9 mouse cellular contexts compared by ENCODE assay signal in the genomic region with DNA sequence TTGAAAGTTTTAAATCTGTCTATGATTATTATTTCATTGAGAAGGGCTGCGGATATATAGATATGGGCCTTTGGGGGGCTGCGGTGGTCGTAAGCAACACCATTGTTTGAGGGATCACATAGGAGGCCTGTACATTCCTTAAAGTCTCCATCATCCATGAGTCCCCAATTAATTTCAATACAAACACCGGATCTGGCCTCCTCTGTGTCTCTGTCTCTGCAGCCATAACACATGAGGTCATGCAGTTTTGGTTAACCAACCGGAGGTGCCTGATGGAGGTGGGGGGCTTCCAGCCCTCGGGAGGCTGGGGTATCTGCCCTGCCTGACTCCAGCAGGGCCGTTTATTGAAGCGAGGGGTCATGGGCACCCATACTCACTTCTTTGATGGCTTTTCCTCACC. TPM values are rescaled to one million over a fixed set of nuclear protein-coding genes. Genes with fewer than 3 reads are reported as not detected.
DNase-seq lines count a peak whose midpoint lies in the region; ATAC-seq and TF ChIP-seq lines count a peak whose summit lies in the region.
"Had no signal": no experiment of that assay in that cellular context is flagged by ENCODE, and none has a peak within 500 bp of the region (broad histone marks: within the 10 kb centered on the region; RNA-seq: fewer than 3 reads in every experiment).

No protein-coding gene starts in this region.

- H3ac ChIP-seq in myocyte (ENCODE audit: control insufficient read depth, insufficient read length): no peak overlapping the region

- no peaks in the 10 kb centered on the region for H3K36me3 ChIP-seq in kidney, embryonic 15.5 days
- H3K36me3 ChIP-seq in embryonic facial prominence, embryonic 10.5 days (replicated peaks): no peaks in the 10 kb centered on the region
- no peaks in the 10 kb centered on the region for H3K36me3 ChIP-seq in embryonic facial prominence, embryonic 15.5 days
- no peaks in the 10 kb centered on the region for H3K36me3 ChIP-seq in myocyte (ENCODE audit: control insufficient read depth, insufficient read depth)

- peaks cover 36% of the 10 kb centered on the region for H3K4me1 ChIP-seq in kidney, embryonic 15.5 days
- H3K4me1 ChIP-seq in embryonic facial prominence, embryonic 10.5 days: peaks cover 47% of the 10 kb centered on the region
- peaks cover 27% of the 10 kb centered on the region for H3K4me1 ChIP-seq in embryonic facial prominence, embryonic 15.5 days

- H3K4me3 ChIP-seq in kidney, embryonic 15.5 days (replicated peaks): no peak overlapping the region
- H3K4me3 ChIP-seq in embryonic facial prominence, embryonic 10.5 days: peak overlapping the region; percentile 32; the same call in 1 of the 2 replicates
- H3K4me3 ChIP-seq in embryonic facial prominence, embryonic 15.5 days (replicated peaks): no peak overlapping the region
- H3K4me3 ChIP-seq in myocyte: no peak overlapping the region

- H3K4me2 ChIP-seq in kidney, embryonic 15.5 days: peak overlapping the region; percentile 26; the same call in 1 of the 2 replicates
- H3K4me2 ChIP-seq in embryonic facial prominence, embryonic 15.5 days (replicated peaks): no peak overlapping the region; the same call in 1 of the 2 replicates
- peak overlapping the region; percentile 36 for H3K4me2 ChIP-seq in myocyte (ENCODE audit: low read depth)

- ATAC-seq in kidney, embryonic 15.5 days (replicated peaks; ENCODE audit: low FRiP score): no peak
- ATAC-seq in embryonic facial prominence, embryonic 15.5 days (ENCODE audit: insufficient number of reproducible peaks, low FRiP score, low TSS enrichment, low read depth): 0 out of 2 replicates have a peak, but pooled peaks have one; percentile 24

- 31% methylated on average over 8 of the region's 8 CpGs for WGBS in kidney, embryonic 15.5 days
- 69% methylated on average over 8 of the region's 8 CpGs for WGBS in embryonic facial prominence, embryonic 10.5 days
- 47% methylated on average over 8 of the region's 8 CpGs for WGBS in embryonic facial prominence, embryonic 15.5 days

- H3K79me2 ChIP-seq in myocyte (ENCODE audit: control insufficient read depth, insufficient read depth): no peaks in the 10 kb centered on the region

- H3K9me3 ChIP-seq in kidney, embryonic 15.5 days (replicated peaks): no peaks in the 10 kb centered on the region
- H3K9me3 ChIP-seq in embryonic facial prominence, embryonic 10.5 days: no peaks in the 10 kb centered on the region
- H3K9me3 ChIP-seq in embryonic facial prominence, embryonic 15.5 days (replicated peaks): no peaks in the 10 kb centered on the region

- no peak for DNase-seq in kidney, adult 18-20 months
- no peak for DNase-seq in embryonic facial prominence, embryonic 10.5 days (ENCODE audit: low spot score)
- no peak for DNase-seq in cerebellum, adult 9-11 months
- no peak for DNase-seq in T-cell, adult 2 months (ENCODE audit: low spot score)
- DNase-seq: cerebellum, adult 8-10 months; thymus, postnatal 25 days had no signal

- H3K9ac ChIP-seq in kidney, embryonic 15.5 days: no peak overlapping the region
- H3K9ac ChIP-seq in embryonic facial prominence, embryonic 15.5 days: no peak overlapping the region

- TF ChIP-seq POLR2A in myocyte (IDR thresholded peaks at IDR 0.05; ENCODE audit: insufficient read length, low read depth): no peak

- H3K27me3 ChIP-seq in kidney, embryonic 15.5 days: no peaks in the 10 kb centered on the region
- no peaks in the 10 kb centered on the region for H3K27me3 ChIP-seq in embryonic facial prominence, embryonic 10.5 days (replicated peaks; ENCODE audit: low read depth, poor library complexity, severe bottlenecking)
- no peaks in the 10 kb centered on the region for H3K27me3 ChIP-seq in embryonic facial prominence, embryonic 15.5 days
- no peaks in the 10 kb centered on the region for H3K27me3 ChIP-seq in myocyte (ENCODE audit: control insufficient read depth, insufficient read depth, insufficient read length)

- H3K27ac ChIP-seq in kidney, embryonic 15.5 days: peak overlapping the region; percentile 72
- H3K27ac ChIP-seq in embryonic facial prominence, embryonic 10.5 days (replicated peaks): peak overlapping the region; percentile 78
- H3K27ac ChIP-seq in embryonic facial prominence, embryonic 15.5 days (replicated peaks): peak overlapping the region; percentile 82

TF ChIP-seq in myocyte, 11 proteins besides CTCF, POLR2A, EP300 and RAD21:
- TF ChIP-seq TCF3 (IDR thresholded peaks at IDR 0.05; ENCODE audit: insufficient read length, low read depth) (no peak), REST (IDR thresholded peaks at IDR 0.05; ENCODE audit: insufficient read depth, insufficient read length) (no peak), MAX (IDR thresholded peaks at IDR 0.05; ENCODE audit: low read depth) (no peak), E2F4 (IDR thresholded peaks at IDR 0.05; ENCODE audit: insufficient read depth) (no peak), CEBPB (IDR thresholded peaks at IDR 0.05; ENCODE audit: insufficient read depth, poor library complexity, severe bottlenecking) (no peak)
TF ChIP-seq in myocyte: peak in this region for 0.

RNA-seq across cellular contexts. Expression of a gene that starts 45.4 kb away (rescaled TPM):
- 59.3 and 60.2 TPM in 2 replicates for polyA plus RNA-seq in kidney, embryonic 15.5 days (2015; fragmentation: Nextera tagmentation; extraction: Ambion mirVana)
- 15.9 and 18.9 TPM in 2 replicates for polyA plus RNA-seq in embryonic facial prominence, embryonic 10.5 days (2016; fragmentation: Nextera tagmentation; extraction: Ambion mirVana)
- 11.1 and 15.1 TPM in 2 replicates for polyA plus RNA-seq in embryonic facial prominence, embryonic 15.5 days (2015; fragmentation: Nextera tagmentation; extraction: Ambion mirVana)
- polyA plus RNA-seq in myocyte (2012; fragmentation: generic; extraction: Trizol): 21.2 TPM
